Mouse (Mus musculus) naive thymus-derived CD4-positive, alpha-beta T cell, adult 2 months (primary cell): ENCODE data around the gene Rpl4.
A peak's percentile ranks its signal among the peaks of the same experiment; 100 is the strongest.
"Not testable (repeated sequence)": the region's sequence is repeated elsewhere in the genome, so short reads cannot be mapped to it uniquely, and the experiment has no call there.

Experiments used
- DNase-seq: peaks from one replicate; pipeline ENCODE4 v3.0.0-alpha.2; 2011; ENCODE audit warnings: low read depth

The Rpl4 gene

GRCm38 (mm10) chr9:64198068-64198762 is 25.0 kb downstream of the Rpl4 start:
- no peak for DNase-seq

- not testable (repeated sequence) for DNase-seq
Observed at GRCm38 (mm10) chr9:64198763-64199418, 25.7 kb downstream of the Rpl4 start.

GRCm38 (mm10) chr9:64199897-64200296 is 26.7 kb downstream of the Rpl4 start:
- no peak for DNase-seq

- DNase-seq = no peak
Observed at GRCm38 (mm10) chr9:64202331-64202730, 29.2 kb downstream of the Rpl4 start.

GRCm38 (mm10) chr9:64202866-64203265 is 29.7 kb downstream of the Rpl4 start:
- no peak for DNase-seq

GRCm38 (mm10) chr9:64207509-64208084 is 34.4 kb downstream of the Rpl4 start:
- no peak for DNase-seq

GRCm38 (mm10) chr9:64214452-64214851 is 41.3 kb downstream of the Rpl4 start:
- no peak for DNase-seq

GRCm38 (mm10) chr9:64216090-64216489 is 42.9 kb downstream of the Rpl4 start:
- no peak for DNase-seq

- no peak for DNase-seq
Observed at GRCm38 (mm10) chr9:64216641-64217040, 43.5 kb downstream of the Rpl4 start.

- no peak for DNase-seq
Observed at GRCm38 (mm10) chr9:64217887-64218286, 44.7 kb downstream of the Rpl4 start.

- no peak for DNase-seq
Observed at GRCm38 (mm10) chr9:64219305-64219704, 46.1 kb downstream of the Rpl4 start.

- no peak for DNase-seq
Observed at GRCm38 (mm10) chr9:64219772-64220420, 46.7 kb downstream of the Rpl4 start.

- DNase-seq = no peak
Observed at GRCm38 (mm10) chr9:64220603-64221002, 47.4 kb downstream of the Rpl4 start.

GRCm38 (mm10) chr9:64221480-64221879 is 48.3 kb downstream of the Rpl4 start:
- no peak for DNase-seq

GRCm38 (mm10) chr9:64222098-64222497 is 48.9 kb downstream of the Rpl4 start:
- DNase-seq = no peak

- no peak for DNase-seq
Observed at GRCm38 (mm10) chr9:64225805-64226204, 52.6 kb downstream of the Rpl4 start.

GRCm38 (mm10) chr9:64227736-64228135 is 54.6 kb downstream of the Rpl4 start:
- peak; percentile 44 for DNase-seq
